Mouse (Mus musculus): ENCODE measurements around the gene Arl4a.

DNA sequence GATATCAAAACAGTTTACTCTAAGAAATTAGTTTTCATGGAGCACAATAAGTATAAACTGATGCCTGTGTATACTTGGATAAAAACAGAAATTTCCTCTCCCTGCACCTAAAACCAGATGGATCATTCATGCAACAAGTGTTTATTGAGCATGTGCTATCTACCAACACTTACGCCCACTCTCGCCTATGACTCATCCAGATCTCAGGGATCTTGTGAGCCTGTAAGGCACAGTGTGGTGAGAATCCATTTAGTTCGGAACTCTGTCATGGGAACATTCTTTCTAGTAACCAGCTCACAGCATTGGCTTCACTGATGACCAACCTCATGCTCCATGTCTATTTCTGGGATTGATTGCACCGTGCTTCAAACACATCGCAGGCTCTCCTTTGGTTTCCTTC is 58.8 kb downstream of the Arl4a start:
- TF ChIP-seq E2F4 (IDR thresholded peaks at IDR 0.05; ENCODE audit: insufficient replicate concordance, low read depth, low read length) (no peak), CTCF (conservative IDR thresholded peaks at IDR 0.05 in 1 of 2, IDR thresholded peaks at IDR 0.05 in 1 of 2; ENCODE audit: low read depth in 2 of 2, low read length in 2 of 2) (no peak), POLR2A (IDR thresholded peaks at IDR 0.05; ENCODE audit: low read depth, low read length) (no peak)

Measured in CH12.LX (cell line).